Mouse (Mus musculus) thymus, postnatal 14 days (tissue): Measurements from ENCODE around the gene Cnot4.
A peak's percentile ranks its signal among the peaks of the same experiment; 100 is the strongest.
"Not testable (repeated sequence)": the region's sequence is repeated elsewhere in the genome, so short reads cannot be mapped to it uniquely, and the experiment has no call there.

Experiments
- DNase-seq: peaks from one replicate; pipeline ENCODE4 v3.0.0; 2021

Gene Cnot4

DNA sequence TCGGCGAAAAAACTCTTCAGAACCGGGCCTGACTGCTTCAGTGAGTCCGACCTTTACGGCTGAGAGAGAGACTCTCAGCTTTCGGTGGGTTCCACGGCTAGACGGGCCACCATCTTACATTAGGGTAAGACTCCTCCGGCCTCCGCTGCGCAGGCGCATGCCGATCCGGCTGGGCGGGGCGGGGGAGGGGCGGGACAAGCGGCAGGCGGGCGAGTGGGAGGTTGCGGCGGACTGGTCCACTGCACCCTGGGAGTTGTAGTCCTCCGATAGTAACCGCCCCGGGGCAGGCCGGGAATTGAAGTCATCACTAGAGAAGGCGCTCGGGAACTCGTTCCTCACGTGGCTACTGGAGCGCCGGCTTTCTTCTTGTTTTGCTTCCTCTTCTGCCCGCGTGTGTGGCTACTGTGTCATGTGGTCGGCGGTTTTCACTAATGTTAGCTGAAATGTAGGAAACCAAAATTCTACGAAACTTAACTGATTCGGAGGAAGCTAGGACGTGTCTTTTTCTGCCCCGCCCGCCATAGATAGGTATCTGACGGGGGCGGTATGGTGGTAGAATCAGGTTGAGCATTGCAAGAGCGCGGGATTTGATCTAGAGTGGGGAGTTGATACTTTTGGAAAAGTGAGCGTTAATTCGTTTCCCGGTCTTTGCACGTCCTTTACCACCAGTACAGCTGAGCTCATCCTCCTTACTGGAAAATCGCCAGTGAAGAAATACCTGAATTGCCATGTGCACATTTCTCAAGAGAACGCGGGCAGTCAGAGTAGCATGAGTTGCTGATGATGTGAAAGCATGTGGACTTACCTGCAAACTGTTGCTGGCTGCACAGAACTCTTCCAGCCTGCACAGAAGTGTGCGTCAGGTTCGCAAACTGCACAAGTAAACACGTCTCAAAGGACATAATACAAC is at the start of gene Cnot4:
Cnot4 (minus strand) TSS at position 146 of the 910 bp plus-strand sequence.
- peak; percentile 99 for DNase-seq

DNA sequence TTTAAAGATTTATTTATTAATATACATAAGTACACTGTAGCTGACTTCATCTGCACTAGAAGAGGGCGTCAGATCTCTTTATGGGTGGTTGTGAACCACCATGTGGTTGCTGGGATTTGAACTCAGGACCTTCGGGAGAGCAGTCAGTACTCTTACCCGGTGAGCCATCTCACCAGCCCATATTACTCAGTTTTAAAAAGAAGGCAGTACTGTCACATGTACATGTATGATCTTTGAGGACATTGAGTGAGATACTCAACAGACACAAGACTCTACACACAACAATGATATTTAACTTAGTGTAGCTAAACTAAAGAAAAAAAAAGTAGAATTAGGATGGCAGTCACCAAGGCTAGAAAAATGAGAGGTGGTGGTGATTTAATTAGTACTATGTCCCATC is 45.8 kb upstream of the Cnot4 start:
- not testable (repeated sequence) for DNase-seq

DNA sequence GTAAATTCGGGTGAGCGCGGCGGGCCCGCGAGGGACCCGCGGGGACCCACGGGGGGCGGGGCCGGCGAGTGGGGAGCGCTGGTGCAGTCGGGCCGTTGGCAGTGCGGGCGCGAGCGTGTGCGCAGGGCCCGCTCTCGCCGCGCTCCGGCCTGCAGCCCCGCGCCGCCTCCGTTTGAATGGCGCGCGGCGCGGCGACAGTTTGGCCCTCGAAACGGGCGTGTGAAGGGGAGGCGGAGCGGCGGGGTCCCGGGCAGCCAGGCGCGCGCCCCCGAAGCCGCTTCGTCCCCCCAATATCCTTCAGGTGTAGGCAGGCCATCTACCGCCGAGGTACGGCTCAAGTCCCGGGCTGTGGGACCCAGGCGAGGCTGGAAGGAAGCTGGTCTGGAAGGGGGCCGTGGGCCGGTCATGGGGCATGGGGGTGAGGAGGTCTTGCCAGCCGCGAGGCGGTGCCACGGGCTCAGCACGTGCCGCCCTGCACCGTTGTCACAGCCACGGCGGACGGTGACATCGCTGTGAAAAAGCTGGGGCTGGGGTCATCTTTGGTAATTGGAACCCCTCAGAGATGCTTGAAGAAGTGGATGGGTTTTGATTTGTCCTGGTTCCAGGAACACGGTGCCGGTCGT is 44.2 kb upstream of the Cnot4 start:
- DNase-seq, result peak; percentile 90

DNA sequence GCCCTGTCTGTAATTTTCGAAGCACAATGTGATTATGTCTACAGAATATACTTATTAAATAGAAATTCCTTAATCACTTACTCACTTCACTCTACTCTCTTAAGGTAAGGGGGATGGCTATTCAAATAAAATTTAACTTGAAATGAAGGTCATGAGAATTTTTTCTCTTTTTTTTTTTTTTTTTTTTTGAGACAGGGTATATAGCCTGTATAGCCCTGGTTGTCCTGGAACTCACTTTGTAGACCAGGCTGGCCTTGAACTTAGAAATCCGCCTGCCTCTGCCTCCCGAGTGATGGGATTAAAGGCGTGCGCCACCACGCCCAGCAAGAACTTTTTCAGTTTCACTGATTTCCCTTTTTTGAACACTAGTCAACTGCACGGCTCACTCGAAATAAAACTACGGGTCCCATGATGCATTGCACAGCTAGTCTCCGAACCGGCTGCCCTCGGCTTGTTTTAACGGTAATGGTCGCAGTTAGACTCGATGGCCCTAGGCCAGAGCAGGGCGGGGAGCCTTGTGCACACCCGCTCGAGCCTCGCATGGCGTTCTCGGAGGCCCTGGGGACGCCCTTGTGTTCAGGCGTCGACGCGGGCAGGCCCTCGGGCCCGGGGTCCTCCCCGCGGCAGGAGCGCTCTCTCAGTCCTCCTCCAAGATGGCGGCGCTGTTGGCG is 43.6 kb upstream of the Cnot4 start, which contains the start of gene Nup205:
Nup205 (plus strand) TSS at position 443 of the 671 bp plus-strand sequence.
- DNase-seq, result no peak

DNA sequence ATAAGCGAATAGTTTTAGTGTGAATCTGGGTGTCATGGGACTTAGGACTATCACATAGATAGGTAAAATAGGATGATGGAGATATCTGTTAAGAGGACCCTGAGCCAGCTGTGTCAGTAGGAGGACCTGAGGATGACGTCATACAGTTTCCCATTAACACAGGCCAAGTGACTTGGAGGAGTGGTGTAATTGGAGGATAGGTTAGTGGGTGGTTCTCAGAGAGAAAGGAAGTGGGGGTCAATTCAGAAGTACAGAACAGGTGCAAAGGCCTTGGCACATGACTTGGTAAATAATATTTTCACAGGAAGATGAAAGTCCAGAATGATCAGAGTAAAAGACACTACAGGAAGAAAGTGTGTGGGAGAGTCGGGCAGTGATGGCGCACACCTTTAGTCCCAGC is 39.7 kb upstream of the Cnot4 start:
- DNase-seq, result no peak

DNA sequence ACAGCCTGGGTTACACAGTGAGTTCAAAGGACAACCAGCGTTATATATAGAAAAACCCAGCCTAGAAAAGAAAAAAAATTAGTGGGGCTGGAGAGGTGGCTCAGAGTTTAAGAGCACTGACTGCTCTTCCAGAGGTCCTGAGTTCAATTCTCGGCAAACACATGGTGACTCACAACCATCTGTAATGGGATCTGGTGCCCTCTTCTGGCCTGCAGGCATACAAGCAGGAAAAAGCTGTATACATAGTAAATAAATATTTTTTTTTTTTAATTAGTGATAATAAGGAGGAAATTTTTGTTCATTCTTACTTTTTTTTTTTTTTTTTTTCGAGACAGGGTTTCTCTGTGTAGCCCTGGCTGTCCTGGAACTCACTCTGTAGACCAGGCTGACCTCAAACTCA is 38.5 kb upstream of the Cnot4 start:
- DNase-seq, result not testable (repeated sequence)

DNA sequence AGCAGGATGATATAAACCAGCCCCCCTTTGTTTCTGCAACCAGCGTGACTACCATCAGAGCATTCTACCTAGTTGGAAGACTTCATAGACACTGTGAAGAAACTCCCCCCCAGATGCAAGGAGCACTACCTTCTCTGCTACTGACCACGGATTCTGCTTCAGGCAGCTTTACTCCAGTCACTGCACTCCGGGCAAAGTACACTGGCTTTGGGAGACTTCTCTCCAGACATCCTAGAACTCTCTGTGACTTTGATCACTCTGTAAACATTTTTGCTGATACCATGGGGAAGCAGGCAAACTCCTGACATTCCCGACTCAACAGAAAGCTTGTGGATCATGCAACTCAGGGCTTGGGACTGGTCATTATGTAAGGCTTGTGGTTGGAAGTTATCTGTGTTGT is 35.7 kb upstream of the Cnot4 start:
- DNase-seq, result no peak

DNA sequence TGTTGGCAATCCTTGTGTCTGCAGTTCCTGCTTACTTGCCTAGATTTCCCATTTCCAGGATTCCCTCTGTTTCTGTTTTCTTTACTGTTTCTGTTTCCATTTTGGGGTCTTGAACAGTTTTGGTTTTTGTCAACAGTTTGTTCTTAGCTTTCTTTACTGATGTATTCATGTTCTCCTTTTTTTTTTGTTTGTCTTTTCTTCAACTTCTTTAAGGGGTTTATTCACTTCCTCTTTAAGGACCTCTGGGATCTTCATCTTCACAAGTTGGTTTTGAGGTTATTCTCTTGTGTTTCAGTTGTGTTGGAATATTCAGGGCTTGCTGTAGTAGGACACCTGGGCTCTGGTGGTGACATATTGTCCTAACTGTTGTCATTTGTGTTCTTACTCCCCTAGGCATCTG is 21.0 kb upstream of the Cnot4 start:
- DNase-seq, result no peak

DNA sequence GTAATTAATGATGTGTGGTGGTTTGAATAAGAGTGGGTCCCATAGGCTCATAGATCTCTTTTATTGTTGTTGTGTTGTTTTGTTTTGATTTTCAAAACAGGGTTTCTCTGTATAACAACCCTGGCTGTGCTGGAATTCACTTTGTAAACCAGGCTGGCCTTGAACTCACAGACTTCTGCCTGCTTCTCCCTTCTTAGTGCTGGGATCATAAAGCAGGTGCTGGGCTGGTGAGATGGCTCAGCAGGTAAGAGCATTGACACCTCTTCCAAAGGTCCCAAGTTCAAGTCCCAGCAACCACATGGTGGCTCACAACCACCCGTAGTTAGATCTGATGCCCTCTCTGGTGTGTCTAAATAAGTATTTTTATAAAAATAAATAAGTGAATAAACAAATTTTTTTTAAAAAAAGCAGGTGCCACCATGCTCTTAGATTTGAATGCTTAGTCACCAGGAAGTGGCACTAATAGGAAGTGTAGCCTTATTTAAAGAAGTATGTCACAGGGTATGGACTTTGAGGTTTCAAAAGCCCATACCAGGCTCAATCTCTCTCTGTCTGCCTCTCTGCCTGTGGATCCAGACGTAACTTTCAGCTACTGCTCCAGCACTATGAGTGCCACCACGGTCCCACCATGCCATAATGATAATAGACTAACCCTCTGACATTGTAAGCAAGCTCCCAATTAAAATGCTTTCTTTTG is 14.3 kb upstream of the Cnot4 start:
- no peak for DNase-seq

DNA sequence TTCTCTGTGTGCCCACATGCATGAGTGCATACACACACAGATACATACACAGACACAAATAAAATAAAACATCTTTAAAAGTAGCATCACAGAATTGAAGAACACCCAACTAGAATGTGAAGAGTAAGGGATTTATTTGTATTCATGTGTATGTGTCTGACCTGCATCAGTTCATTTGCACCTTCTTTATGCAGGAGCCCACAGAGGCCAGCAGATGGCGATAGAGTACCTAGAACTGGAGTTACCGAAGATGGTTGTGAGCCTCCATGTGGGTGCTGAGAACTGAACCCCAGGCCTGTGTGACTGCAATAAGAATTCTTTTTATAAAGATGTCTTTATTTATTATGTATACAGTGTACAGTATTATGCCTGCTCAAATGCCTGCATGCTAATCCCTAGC is 12.0 kb upstream of the Cnot4 start:
- no peak for DNase-seq

DNA sequence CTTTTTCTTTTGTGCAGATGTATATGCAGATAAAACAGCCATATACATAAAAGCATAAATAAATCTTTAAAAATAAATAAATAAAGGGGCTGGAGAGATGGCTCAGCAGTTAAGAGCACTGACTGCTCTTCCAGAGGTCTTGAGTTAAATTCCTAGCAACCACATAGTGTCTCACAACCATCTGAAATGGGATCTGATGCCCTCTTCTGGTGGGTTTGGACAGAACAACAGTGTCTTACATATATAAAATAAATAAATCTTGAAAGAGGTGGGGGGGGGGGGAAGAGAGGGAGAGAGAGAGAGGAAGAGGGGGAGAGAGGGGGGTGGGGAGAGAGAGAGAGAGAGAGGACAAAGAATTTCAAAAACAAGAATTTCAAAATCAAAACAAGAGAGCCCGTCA is 6.8 kb upstream of the Cnot4 start:
- DNase-seq, result no peak

DNA sequence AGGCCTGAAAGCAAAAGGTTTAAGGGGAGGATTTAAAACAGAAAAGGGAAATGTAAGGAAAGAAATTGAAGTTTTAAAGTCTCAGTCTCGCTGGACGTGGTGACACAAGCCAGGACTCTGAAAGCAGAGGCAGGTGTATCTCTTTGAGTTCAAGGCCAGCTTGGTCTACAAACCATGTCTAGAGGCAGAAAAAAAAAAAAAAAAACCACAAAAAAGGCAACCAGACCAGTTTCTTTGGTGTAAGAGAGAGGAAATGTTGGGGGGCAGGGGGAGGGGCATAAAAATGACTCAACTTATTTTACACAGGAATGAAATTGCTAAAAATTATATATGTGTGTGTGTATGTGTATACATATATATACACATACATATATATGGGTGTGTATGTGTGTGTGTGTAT is 1.3 kb upstream of the Cnot4 start:
- peak; percentile 12 for DNase-seq

DNA sequence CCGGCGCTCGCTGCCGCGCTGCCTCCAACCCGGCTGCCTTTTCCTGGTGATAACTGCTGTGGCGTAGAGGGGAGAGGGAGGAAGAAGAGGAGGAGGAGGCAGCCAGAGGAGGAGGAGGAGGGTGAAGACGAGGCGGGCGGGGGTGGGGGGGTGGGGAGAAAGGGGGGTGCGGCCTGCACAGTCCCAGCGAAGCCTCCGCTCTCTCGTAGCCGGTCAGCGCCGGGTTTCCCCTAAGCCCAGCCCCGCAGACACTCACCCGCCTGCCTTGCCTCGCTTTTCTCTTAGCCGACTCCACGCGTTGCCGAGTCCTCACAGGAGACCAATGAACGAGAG is 312 bp downstream of the Cnot4 start:
- DNase-seq, result no peak

DNA sequence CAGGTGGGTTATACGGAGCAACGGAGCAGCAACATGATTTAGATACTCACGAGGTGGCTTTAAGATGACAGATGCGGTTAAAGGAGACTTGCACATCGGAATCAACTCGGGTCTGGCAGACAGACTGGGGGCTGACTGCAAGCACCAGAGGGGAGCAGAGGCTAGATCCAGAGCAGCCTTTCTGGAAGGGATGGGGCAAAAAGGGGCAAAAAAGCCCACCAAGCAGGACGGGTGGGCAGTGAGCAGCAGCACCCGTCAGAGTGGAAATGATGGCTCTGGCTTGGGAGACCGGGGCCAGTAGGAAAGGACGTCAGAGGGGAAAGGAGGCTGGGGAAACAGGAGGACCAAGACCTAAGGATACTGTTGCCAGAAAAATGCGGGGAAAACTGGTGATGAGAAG is 718 bp downstream of the Cnot4 start:
- no peak for DNase-seq

DNA sequence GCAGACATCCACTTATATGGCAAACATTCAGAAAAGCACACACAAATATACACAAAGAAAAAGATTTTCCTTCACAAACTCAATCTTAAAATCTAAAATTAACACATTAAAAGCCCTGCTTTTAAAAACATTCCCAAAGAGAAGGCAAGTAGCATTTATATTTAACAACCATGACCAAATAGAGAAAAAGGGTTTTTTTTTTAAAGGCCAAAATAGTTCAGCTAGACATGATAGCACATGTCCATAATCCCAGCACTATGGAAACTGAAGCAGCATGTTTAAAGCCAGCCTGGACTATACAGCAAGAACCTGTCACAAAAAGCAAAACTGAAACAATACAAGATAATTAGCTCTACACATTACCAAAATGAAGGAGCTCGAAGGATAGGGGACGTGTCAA is 11.0 kb downstream of the Cnot4 start:
- DNase-seq, result no peak

DNA sequence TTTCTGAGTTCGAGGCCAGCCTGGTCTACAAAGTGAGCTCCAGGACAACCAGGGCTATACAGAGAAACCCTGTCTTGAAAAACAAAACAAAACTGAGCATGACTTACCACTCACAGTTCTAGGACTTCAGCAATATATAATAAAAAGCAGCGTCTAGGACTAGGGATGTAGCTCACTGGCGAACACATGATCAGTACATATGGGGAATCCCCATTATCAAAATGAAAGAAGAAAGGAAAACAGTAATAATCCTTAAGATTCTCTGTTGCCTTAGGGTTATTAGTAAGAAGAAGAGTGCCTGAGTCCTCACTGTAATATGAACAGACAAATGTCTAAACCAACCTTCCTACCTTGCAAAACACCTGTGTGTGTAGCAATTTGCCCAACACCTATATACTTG is 11.6 kb downstream of the Cnot4 start:
- DNase-seq, result no peak

DNA sequence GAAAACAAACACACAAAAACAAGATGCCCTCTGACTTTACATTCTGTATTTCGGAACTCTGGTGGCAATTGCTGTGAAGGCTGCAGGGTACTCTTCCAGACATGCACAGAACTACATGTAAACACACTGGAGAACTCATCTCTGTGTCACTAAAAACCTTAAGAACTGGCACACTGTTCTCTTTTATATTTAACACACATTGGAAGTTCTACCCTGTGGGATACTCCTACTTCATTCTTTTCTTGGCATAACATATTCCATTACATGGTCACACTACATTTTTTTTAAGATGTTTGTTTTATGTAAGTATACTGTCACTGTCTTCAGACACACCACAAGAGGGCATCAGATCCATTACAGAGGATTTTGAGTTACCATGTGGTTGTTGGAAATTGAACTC is 31.1 kb downstream of the Cnot4 start:
- DNase-seq, result no peak

DNA sequence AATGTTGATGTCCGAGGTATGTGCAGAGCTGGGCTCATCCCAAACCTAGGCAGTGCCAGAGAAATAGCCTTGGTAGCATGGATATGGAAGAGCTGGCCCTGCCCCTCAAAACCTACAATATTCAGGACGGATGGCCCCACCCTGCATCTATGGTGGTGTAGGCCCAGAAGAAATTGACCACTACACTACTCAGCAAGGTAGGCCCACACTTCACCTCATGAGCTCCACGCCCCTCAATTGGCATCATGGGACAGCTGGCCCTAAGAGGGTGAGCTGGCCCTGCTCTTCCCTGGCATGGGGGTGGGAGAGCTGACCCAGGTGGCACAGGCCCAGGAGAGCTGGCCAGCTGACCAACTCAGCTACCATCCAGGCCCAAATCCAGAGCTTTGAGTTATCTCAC is 48.6 kb downstream of the Cnot4 start:
- no peak for DNase-seq

DNA sequence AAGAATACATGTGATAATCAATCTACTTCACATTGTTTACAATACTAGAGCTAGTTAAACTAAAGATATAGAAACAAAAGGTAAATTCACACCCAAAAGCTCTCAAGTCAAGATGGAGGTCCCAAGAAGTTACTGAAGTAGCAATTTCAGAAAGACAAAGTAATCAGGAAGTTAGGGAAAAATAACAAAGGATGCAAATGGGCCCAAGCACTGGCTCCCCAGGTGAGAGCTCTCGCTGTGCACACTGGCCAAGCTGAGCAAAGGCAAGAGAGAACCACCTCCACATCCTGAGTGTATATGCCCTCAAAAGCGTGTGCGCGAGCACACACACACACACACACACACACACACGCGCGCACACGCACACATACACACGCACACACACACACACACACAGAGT is 58.4 kb downstream of the Cnot4 start:
- DNase-seq, result no peak

DNA sequence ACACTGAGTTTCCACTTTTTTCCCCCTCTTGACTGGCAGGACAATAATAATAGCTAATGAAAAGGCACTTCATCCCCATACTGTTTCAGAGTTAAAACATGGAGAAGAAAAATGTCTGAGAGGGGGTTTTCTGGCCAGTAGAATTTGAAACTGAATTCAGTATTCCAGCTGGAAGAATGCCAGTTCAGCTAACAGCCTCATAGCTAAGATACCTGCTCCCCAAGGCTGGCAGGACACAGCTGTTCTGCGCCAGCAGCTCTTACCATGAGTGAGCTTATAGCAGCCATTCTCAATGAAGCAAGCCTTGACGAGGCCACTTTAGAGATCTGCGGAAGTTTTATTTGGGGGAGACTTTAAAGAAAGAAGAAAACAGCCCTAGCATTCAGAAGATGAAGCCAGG is 62.3 kb downstream of the Cnot4 start:
- no peak for DNase-seq

DNA sequence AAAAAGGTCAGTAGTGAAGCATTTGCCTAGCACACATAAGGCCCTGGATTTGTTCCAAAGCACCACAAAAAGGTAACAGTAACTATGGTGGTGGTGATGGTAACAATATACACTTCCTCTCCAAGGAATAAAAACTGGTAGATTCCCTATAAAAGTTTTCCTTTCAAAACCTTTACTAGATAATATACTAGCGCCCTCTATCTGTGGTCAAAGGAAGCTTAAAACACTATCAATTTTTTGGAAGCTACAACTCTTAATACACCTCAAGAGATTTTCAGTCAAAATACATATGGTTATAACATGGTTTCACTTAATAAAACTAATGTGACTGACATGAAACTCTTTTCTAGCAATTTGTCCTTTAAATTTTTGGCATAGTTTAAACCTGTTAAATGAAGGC is 71.1 kb downstream of the Cnot4 start:
- DNase-seq, result no peak

DNA sequence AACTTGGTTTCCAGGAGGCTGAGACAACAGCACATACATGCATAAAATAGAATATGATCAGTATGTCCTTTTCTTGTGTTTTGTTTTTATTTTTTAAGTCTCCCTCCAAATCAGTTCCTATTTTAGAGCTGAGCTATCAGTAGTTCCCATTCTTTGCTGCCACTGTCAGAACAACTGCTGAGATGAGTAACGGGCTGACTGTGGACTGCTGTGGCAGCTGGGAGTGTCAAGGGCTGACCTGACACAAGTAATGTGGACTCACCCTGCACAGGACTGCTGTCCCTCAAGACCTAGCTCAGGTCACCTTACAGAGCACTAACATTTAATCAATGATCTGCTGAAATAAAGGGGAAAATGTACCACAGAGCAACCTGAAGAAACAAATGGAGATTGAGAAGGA is 90.4 kb downstream of the Cnot4 start:
- no peak for DNase-seq

DNA sequence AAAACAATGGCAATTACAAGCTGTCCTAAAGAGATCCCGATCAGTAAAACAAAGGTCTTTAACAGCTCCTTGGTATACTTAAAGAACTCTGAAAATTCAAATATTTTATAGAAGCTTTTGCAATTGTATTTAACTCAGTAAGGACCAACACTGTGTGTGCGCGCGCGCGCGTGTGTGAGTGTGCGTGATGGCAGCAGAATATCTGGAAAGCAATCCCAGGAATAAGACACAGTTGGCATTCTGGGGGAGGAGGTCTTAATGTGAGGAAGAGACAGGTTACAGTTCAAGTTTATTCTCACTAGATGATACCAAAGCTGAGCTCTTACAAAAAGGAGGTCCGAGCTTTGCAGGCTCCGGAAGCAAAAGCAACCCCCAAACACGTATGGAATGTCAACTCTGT is 100.2 kb downstream of the Cnot4 start:
- no peak for DNase-seq

DNA sequence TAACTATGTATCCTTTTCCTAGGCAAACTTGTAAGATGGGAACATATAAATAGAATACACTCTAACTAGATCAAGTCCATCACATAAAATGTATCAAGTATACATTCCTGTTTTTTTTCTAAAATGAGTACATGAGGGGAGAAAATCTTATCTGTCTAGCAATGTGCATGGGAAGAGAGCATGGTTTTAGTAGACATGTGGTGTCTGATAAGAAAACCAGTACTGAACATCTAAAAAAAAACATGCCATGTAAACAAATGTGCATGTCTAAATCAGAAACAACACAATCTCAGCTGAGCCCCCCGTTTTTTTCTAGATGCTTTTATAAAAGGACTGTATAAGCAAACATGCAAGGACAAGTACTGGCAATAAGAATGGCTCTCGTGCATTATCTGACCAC is 100.8 kb downstream of the Cnot4 start:
- DNase-seq, result no peak
